Mouse (Mus musculus): ENCODE data around the gene Lin52. TPM values are rescaled to one million over a fixed set of nuclear protein-coding genes. Genes with fewer than 3 reads are reported as not detected.

The Lin52 gene
- polyA plus RNA-seq, 1 experiment from 2014 or later = 14.7 TPM

DNA sequence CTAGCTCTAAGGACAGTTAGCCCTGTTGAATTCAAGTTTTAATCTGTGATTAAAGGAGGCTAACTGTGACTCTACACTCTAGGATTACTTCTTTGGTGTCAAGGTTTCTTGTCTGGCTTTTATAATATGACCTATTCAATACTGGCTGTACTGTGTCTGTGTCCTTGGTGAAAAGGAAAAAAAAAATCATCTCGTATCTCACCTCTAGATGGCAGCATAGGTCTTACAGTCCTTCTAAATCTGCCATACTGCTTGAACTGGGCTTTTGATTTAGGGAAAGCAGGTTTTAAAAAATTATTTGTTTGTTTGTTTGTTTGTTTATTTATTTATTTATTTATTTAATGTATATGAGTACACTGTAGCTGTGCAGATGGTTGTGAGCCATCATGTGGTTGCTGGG, 17.5 kb downstream of the Lin52 start:
- Histone ChIP-seq H3K36me3 (ENCODE audit: control insufficient read depth, insufficient read depth, low read length) (peaks cover 54% of the 10 kb centered on the region), H3K9me3 (ENCODE audit: control insufficient read depth, low read length) (no peaks in the 10 kb centered on the region), H3K9ac (ENCODE audit: low read length) (no peak overlapping the region), H3K4me1 (ENCODE audit: control insufficient read depth in 2 of 2, insufficient read depth in 2 of 2, low read length in 2 of 2) (no peaks in the 10 kb centered on the region), H3K4me2 (ENCODE audit: low read length) (no peak overlapping the region), H3K27me3 (ENCODE audit: control insufficient read depth, insufficient read depth, low read length) (no peaks in the 10 kb centered on the region), H3K4me3 (ENCODE audit: control insufficient read depth in 1 of 2, insufficient read depth in 1 of 2, low read depth in 1 of 2, low read length in 2 of 2) (no peak overlapping the region), H3K27ac (replicated peaks in 1 of 2; ENCODE audit: control insufficient read depth in 1 of 2, insufficient read depth in 1 of 2, low read depth in 2 of 2, low read length in 2 of 2) (no peak overlapping the region)
- no peak for ATAC-seq (ENCODE audit: insufficient number of reproducible peaks, insufficient read depth, low FRiP score, low read depth)
- WGBS = 0% methylated on average over 1 of the region's 1 CpGs

DNA sequence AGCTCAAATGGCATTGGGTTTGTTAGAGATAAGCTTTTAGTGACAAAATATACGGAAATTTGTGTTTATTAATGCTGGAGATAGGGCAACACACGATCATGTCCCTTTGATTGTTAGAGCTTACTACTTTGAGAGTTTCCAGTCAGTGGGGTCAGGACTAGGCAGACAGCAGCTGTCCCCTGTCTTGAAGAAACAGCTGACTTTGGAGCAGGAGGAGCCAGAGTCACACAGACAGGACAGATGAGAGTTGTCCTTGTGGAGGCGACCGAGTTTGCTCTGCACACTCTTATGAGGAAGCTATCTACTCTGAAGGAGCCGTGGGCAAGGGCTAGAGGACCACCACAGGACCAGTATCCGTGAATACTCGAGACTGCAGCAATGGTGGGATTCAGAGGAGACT, 27.7 kb downstream of the Lin52 start:
- no peak overlapping the region for H3K9ac ChIP-seq (ENCODE audit: low read length)
- ATAC-seq (ENCODE audit: insufficient number of reproducible peaks, insufficient read depth, low FRiP score, low read depth) = no peak
- H3K4me1 ChIP-seq (ENCODE audit: control insufficient read depth in 2 of 2, insufficient read depth in 2 of 2, low read length in 2 of 2) = no peaks in the 10 kb centered on the region
- WGBS = 78% methylated on average over 7 of the region's 7 CpGs
- no peak overlapping the region for H3K4me3 ChIP-seq (ENCODE audit: control insufficient read depth in 1 of 2, insufficient read depth in 1 of 2, low read depth in 1 of 2, low read length in 2 of 2)
- no peak overlapping the region for H3K27ac ChIP-seq (replicated peaks in 1 of 2; ENCODE audit: control insufficient read depth in 1 of 2, insufficient read depth in 1 of 2, low read depth in 2 of 2, low read length in 2 of 2)
- H3K27me3 ChIP-seq (ENCODE audit: control insufficient read depth, insufficient read depth, low read length) = no peaks in the 10 kb centered on the region
- H3K36me3 ChIP-seq (ENCODE audit: control insufficient read depth, insufficient read depth, low read length) = peaks cover 15% of the 10 kb centered on the region; the same call in 1 of the 2 replicates
- H3K4me2 ChIP-seq (ENCODE audit: low read length) = no peak overlapping the region
- H3K9me3 ChIP-seq (ENCODE audit: control insufficient read depth, low read length) = no peaks in the 10 kb centered on the region

DNA sequence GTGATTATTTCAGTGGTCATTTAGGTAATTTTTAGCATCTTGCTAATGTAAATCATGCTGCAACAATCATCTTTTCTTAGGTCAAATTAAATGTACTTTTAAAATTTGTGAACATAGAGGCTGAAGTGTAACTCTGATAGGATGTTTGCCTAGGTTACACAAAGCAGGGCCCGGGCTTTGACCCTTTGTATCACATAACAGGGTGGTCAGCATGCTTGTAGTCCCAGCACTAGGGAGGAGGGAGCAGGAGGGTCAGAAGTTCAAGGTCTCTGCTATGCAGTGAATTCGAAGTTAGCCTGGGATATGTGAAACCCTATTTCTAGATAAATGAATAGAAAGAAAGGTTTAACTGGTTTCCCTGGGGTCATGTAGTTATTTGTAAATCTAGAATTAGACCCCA, 30.0 kb downstream of the Lin52 start:
- H3K4me1 ChIP-seq (ENCODE audit: control insufficient read depth in 2 of 2, insufficient read depth in 2 of 2, low read length in 2 of 2) = no peaks in the 10 kb centered on the region
- no peak overlapping the region for H3K4me3 ChIP-seq (ENCODE audit: control insufficient read depth in 1 of 2, insufficient read depth in 1 of 2, low read depth in 1 of 2, low read length in 2 of 2)
- no peak overlapping the region for H3K27ac ChIP-seq (replicated peaks in 1 of 2; ENCODE audit: control insufficient read depth in 1 of 2, insufficient read depth in 1 of 2, low read depth in 2 of 2, low read length in 2 of 2)
- H3K9ac ChIP-seq (ENCODE audit: low read length) = no peak overlapping the region
- ATAC-seq (ENCODE audit: insufficient number of reproducible peaks, insufficient read depth, low FRiP score, low read depth) = no peak
- no peak overlapping the region for H3K4me2 ChIP-seq (ENCODE audit: low read length)
- 53% methylated on average over 2 of the region's 2 CpGs for WGBS
- H3K27me3 ChIP-seq (ENCODE audit: control insufficient read depth, insufficient read depth, low read length) = no peaks in the 10 kb centered on the region
- H3K36me3 ChIP-seq (ENCODE audit: control insufficient read depth, insufficient read depth, low read length) = peaks cover 13% of the 10 kb centered on the region; the same call in 1 of the 2 replicates
- no peaks in the 10 kb centered on the region for H3K9me3 ChIP-seq (ENCODE audit: control insufficient read depth, low read length)

DNA sequence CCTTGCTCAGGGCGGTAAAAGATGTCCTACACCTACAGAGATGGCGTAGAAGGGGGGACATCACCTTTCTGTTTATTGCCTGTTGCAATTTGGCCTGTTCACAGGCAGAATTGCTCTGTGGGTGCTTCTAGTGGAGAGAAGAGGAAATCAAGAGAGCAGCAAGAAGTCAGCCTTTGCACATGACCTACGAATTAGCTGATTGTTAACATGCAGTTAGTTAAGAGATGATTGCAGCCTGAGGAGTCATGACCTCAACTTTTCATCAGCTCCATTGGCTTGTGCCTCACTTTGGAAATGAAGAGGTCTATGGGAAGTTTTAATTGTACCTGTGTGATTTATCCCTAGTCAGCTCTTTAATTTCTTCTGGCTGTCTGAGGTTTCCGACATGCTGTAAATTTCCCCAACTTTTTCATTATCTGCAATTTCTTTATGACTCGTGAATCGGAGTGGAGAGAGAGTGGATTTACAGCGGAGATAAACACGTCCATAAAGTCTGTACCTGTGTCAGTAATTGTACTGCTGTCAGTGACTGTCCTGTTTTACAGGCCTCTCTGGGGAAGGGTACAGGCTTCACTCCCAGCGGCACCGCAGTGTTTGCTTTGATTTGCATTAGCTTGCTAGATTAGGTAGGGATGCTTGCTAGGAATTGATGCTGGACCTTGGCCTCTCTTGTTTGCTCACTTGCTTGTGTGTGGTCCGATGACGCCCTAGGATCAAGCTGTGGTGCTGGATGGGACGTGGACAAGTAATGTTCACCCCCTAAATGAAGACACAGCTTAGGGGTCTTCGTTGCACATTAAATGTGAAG, 31.8 kb downstream of the Lin52 start:
- H3K9me3 ChIP-seq (ENCODE audit: control insufficient read depth, low read length) = no peaks in the 10 kb centered on the region
- 88% methylated on average over 14 of the region's 14 CpGs for WGBS

DNA sequence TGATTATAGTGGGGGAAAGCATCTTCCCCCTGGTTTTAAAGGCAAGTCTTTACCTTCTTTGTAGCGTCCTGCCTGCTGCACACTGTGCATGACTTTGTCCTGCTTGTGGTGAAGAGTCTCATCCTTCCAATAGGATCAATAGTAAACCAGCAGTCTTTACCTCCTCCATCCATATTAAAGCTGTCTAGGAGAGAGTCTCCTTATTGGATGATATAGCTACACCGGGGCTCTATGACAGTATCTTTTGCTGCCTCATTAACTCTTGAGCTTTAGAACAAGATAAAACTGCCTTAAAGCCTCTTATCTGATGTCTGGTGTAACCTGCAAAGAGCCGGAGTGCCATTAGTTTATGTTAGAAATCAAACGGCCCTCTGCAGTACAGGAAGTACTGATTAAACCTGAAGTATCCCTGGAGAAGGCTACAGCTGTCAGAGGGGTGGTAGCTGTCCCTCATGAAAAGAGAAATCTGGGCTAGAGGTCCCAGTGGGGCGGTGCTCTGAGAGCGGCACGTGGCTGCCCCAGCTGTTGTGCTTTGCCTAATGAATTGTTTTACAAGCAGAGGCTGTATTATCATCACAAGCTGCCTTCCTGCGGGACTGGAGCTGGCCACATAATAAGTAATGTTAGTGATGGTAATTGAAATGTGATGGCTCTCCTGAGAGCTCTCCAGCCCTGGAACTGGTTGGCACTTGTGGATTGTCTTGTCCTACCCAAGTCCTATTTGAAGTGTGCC, 36.3 kb downstream of the Lin52 start:
- H3K27ac ChIP-seq (replicated peaks in 1 of 2; ENCODE audit: control insufficient read depth in 1 of 2, insufficient read depth in 1 of 2, low read depth in 2 of 2, low read length in 2 of 2) = no peak overlapping the region
- H3K36me3 ChIP-seq (ENCODE audit: control insufficient read depth, insufficient read depth, low read length) = 0 out of 2 replicates have a peak, but pooled peaks cover 3% of the 10 kb centered on the region
- no peak overlapping the region for H3K9ac ChIP-seq (ENCODE audit: low read length)
- 0 out of 4 replicates have a peak, but pooled peaks cover 2 to 6% of the 10 kb centered on the region in 2 experiments for H3K4me1 ChIP-seq (ENCODE audit: control insufficient read depth in 2 of 2, insufficient read depth in 2 of 2, low read length in 2 of 2)
- 19% methylated on average over 8 of the region's 8 CpGs for WGBS
- no peak for ATAC-seq (ENCODE audit: insufficient number of reproducible peaks, insufficient read depth, low FRiP score, low read depth)
- no peak overlapping the region for H3K4me2 ChIP-seq (ENCODE audit: low read length)
- no peaks in the 10 kb centered on the region for H3K9me3 ChIP-seq (ENCODE audit: control insufficient read depth, low read length)
- H3K4me3 ChIP-seq (ENCODE audit: control insufficient read depth in 1 of 2, insufficient read depth in 1 of 2, low read depth in 1 of 2, low read length in 2 of 2) = no peak overlapping the region
- no peaks in the 10 kb centered on the region for H3K27me3 ChIP-seq (ENCODE audit: control insufficient read depth, insufficient read depth, low read length)

More for the DNA sequence above, 31.8 kb downstream of the Lin52 start:
- no peak overlapping the region for H3K27ac ChIP-seq (replicated peaks in 1 of 2; ENCODE audit: control insufficient read depth in 1 of 2, insufficient read depth in 1 of 2, low read depth in 2 of 2, low read length in 2 of 2)
- H3K4me2 ChIP-seq (ENCODE audit: low read length) = no peak overlapping the region
- H3K27me3 ChIP-seq (ENCODE audit: control insufficient read depth, insufficient read depth, low read length) = no peaks in the 10 kb centered on the region
- H3K4me3 ChIP-seq (ENCODE audit: control insufficient read depth in 1 of 2, insufficient read depth in 1 of 2, low read depth in 1 of 2, low read length in 2 of 2) = no peak overlapping the region
- H3K9ac ChIP-seq (ENCODE audit: low read length) = no peak overlapping the region
- 0 out of 4 replicates have a peak, but pooled peaks cover 2 to 6% of the 10 kb centered on the region in 2 experiments for H3K4me1 ChIP-seq (ENCODE audit: control insufficient read depth in 2 of 2, insufficient read depth in 2 of 2, low read length in 2 of 2)
- H3K36me3 ChIP-seq (ENCODE audit: control insufficient read depth, insufficient read depth, low read length) = peaks cover 13% of the 10 kb centered on the region; the same call in 1 of the 2 replicates
- ATAC-seq (ENCODE audit: insufficient number of reproducible peaks, insufficient read depth, low FRiP score, low read depth) = no peak

DNA sequence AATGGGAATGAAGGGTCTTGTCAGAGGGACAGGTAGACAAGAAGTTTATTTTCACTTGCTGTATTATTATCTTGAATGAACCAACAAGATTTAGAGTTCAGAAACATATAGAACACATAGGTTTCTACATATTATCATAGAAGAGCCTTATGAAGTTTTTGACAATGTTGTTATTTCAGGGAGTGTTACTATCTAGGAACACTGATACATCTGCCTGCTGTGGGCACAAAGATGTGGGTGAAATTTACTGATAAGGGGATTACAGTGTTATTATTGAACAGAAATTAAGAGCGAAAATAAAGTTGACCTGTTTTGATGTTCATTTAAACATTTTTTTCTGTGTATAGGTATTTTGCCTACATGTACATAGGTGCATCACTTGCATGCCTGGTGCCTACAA, 45.6 kb downstream of the Lin52 start:
- H3K27me3 ChIP-seq (ENCODE audit: control insufficient read depth, insufficient read depth, low read length) = no peaks in the 10 kb centered on the region
- no peak overlapping the region for H3K27ac ChIP-seq (replicated peaks in 1 of 2; ENCODE audit: control insufficient read depth in 1 of 2, insufficient read depth in 1 of 2, low read depth in 2 of 2, low read length in 2 of 2)
- no peak overlapping the region for H3K9ac ChIP-seq (ENCODE audit: low read length)
- H3K4me3 ChIP-seq (ENCODE audit: control insufficient read depth in 1 of 2, insufficient read depth in 1 of 2, low read depth in 1 of 2, low read length in 2 of 2) = no peak overlapping the region
- H3K4me1 ChIP-seq (ENCODE audit: control insufficient read depth in 2 of 2, insufficient read depth in 2 of 2, low read length in 2 of 2) = peaks cover 0 to 7% of the 10 kb centered on the region in 2 experiments; a peak in 3 of 4 replicates
- H3K36me3 ChIP-seq (ENCODE audit: control insufficient read depth, insufficient read depth, low read length) = no peaks in the 10 kb centered on the region
- H3K9me3 ChIP-seq (ENCODE audit: control insufficient read depth, low read length) = no peaks in the 10 kb centered on the region
- ATAC-seq (ENCODE audit: insufficient number of reproducible peaks, insufficient read depth, low FRiP score, low read depth) = no peak
- no peak overlapping the region for H3K4me2 ChIP-seq (ENCODE audit: low read length)
- WGBS = 81% methylated on average over 1 of the region's 1 CpGs

DNA sequence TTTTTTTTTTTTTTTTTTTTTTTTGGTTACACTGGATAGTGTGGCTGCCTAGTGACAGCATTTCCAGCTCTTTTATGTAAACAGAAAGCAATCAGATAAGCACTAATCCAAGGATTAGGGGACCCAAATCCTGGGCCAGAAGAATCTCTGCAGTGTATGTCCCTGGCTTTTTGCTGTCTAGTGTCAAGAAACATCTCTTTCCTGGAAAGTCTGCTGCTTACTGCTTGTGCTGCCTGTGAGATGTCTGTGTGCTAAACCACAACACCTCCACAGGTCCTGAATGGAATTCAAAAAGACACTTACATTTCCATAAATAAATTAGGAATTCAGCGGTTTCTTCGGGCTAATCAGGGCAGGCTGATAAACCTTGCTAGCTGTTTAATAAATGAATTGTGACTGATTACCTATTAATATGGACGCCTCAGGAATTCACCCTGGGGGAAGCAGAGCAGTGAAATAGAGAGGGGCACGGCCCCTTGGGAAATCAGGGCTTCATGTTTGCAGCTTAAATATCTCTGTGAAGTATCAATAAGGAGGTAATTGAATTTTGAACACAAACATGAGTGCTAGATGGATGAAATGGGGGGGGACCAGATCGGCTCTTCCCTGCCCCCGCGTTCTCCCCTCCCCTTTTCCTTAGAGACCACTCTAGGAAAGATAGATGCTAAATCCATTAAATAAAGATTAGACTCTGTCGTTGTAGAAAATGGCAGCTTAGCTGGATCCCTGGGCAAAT, 49.5 kb downstream of the Lin52 start:
- ATAC-seq (ENCODE audit: insufficient number of reproducible peaks, insufficient read depth, low FRiP score, low read depth) = no peak
- H3K9me3 ChIP-seq (ENCODE audit: control insufficient read depth, low read length) = no peaks in the 10 kb centered on the region
- no peak overlapping the region for H3K4me2 ChIP-seq (ENCODE audit: low read length)
- no peaks in the 10 kb centered on the region for H3K27me3 ChIP-seq (ENCODE audit: control insufficient read depth, insufficient read depth, low read length)
- peaks cover 0 to 7% of the 10 kb centered on the region in 2 experiments; a peak in 3 of 4 replicates for H3K4me1 ChIP-seq (ENCODE audit: control insufficient read depth in 2 of 2, insufficient read depth in 2 of 2, low read length in 2 of 2)
- H3K4me3 ChIP-seq (ENCODE audit: control insufficient read depth in 1 of 2, insufficient read depth in 1 of 2, low read depth in 1 of 2, low read length in 2 of 2) = no peak overlapping the region
- H3K27ac ChIP-seq (replicated peaks in 1 of 2; ENCODE audit: control insufficient read depth in 1 of 2, insufficient read depth in 1 of 2, low read depth in 2 of 2, low read length in 2 of 2) = no peak overlapping the region
- no peak overlapping the region for H3K9ac ChIP-seq (ENCODE audit: low read length)
- H3K36me3 ChIP-seq (ENCODE audit: control insufficient read depth, insufficient read depth, low read length) = no peaks in the 10 kb centered on the region
- WGBS = 62% methylated on average over 8 of the region's 8 CpGs
